27 mouse cellular contexts compared by ENCODE assay signal in genomic region chr7:25611501-25611900, GRCm38 (mm10). TPM values are rescaled to one million over a fixed set of nuclear protein-coding genes. Genes with fewer than 3 reads are reported as not detected.
DNase-seq lines count a peak whose midpoint lies in the region; ATAC-seq and TF ChIP-seq lines count a peak whose summit lies in the region.
"Had no signal": no experiment of that assay in that cellular context is flagged by ENCODE, and none has a peak within 500 bp of the region (broad histone marks: within the 10 kb centered on the region; RNA-seq: fewer than 3 reads in every experiment).

No protein-coding gene starts in this region.

- no peaks in the 10 kb centered on the region for H3K36me3 ChIP-seq in forebrain, embryonic 11.5 days (ENCODE audit: control insufficient read depth, insufficient read depth, low read length)
- H3K36me3 ChIP-seq in forebrain, postnatal 0 days (ENCODE audit: insufficient read depth): no peaks in the 10 kb centered on the region
- no peaks in the 10 kb centered on the region for H3K36me3 ChIP-seq in kidney, adult 2 months (ENCODE audit: control insufficient read depth, insufficient read depth, low read length)
- H3K36me3 ChIP-seq: embryonic facial prominence, embryonic 13.5 days; embryonic facial prominence, embryonic 15.5 days; forebrain, embryonic 15.5 days had no signal

- H3K27me3 ChIP-seq in forebrain, embryonic 11.5 days (ENCODE audit: control insufficient read depth, insufficient read depth, low read length): no peaks in the 10 kb centered on the region
- H3K27me3 ChIP-seq in forebrain, postnatal 0 days (ENCODE audit: insufficient read depth, low read length): no peaks in the 10 kb centered on the region
- H3K27me3 ChIP-seq in kidney, adult 2 months (replicated peaks; ENCODE audit: control insufficient read depth, insufficient read depth, low read length): no peaks in the 10 kb centered on the region
- H3K27me3 ChIP-seq: embryonic facial prominence, embryonic 13.5 days; embryonic facial prominence, embryonic 15.5 days; forebrain, embryonic 13.5 days; forebrain, embryonic 15.5 days had no signal

- no peaks in the 10 kb centered on the region for H3K4me1 ChIP-seq in forebrain, embryonic 11.5 days (replicated peaks; ENCODE audit: control insufficient read depth, insufficient read depth, low read length)
- no peaks in the 10 kb centered on the region for H3K4me1 ChIP-seq in forebrain, postnatal 0 days (ENCODE audit: insufficient read depth)
- peaks cover 12% of the 10 kb centered on the region; the same call in 1 of the 2 replicates for H3K4me1 ChIP-seq in kidney, adult 2 months (ENCODE audit: control insufficient read depth, insufficient read depth, low read length)
- H3K4me1 ChIP-seq: embryonic facial prominence, embryonic 13.5 days; embryonic facial prominence, embryonic 15.5 days; forebrain, embryonic 13.5 days; forebrain, embryonic 15.5 days had no signal

- H3K9me3 ChIP-seq in forebrain, embryonic 11.5 days (ENCODE audit: control insufficient read depth, low read length): peaks cover 2% of the 10 kb centered on the region; the same call in 1 of the 2 replicates
- no peaks in the 10 kb centered on the region for H3K9me3 ChIP-seq in forebrain, postnatal 0 days (ENCODE audit: low read length)
- H3K9me3 ChIP-seq: embryonic facial prominence, embryonic 13.5 days; embryonic facial prominence, embryonic 15.5 days; forebrain, embryonic 13.5 days; forebrain, embryonic 15.5 days had no signal

- WGBS in forebrain, embryonic 11.5 days: 38% methylated on average over 7 of the region's 7 CpGs
- WGBS in forebrain, postnatal 0 days: 41% methylated on average over 7 of the region's 7 CpGs
- 60% methylated on average over 7 of the region's 7 CpGs for WGBS in kidney, adult 2 months

- H3K9ac ChIP-seq in forebrain, embryonic 11.5 days (ENCODE audit: low read length): no peak overlapping the region
- no peak overlapping the region for H3K9ac ChIP-seq in forebrain, postnatal 0 days
- H3K9ac ChIP-seq: embryonic facial prominence, embryonic 13.5 days; embryonic facial prominence, embryonic 15.5 days; forebrain, embryonic 13.5 days; forebrain, embryonic 15.5 days had no signal

- no peak overlapping the region for H3K4me3 ChIP-seq in forebrain, embryonic 11.5 days (ENCODE audit: low read depth, low read length)
- no peak overlapping the region for H3K4me3 ChIP-seq in forebrain, postnatal 0 days (ENCODE audit: low read depth, low read length)
- H3K4me3 ChIP-seq in kidney, adult 2 months (ENCODE audit: insufficient read depth, low read depth, low read length): no peak overlapping the region
- H3K4me3 ChIP-seq: embryonic facial prominence, embryonic 13.5 days; embryonic facial prominence, embryonic 15.5 days; erythroblast, embryonic 14.5 days; forebrain, embryonic 13.5 days; forebrain, embryonic 15.5 days had no signal

- ATAC-seq in forebrain, embryonic 11.5 days (replicated peaks; ENCODE audit: low FRiP score): no peak
- no peak for ATAC-seq in forebrain, postnatal 0 days
- ATAC-seq: activated CD4-positive, CD25-positive, alpha-beta regulatory T cell, adult 4 months; forebrain, embryonic 13.5 days; forebrain, embryonic 15.5 days had no signal

- peak; percentile 15 for DNase-seq in forebrain, embryonic 11.5 days (ENCODE audit: low spot score)
- no peak for DNase-seq in forebrain, postnatal 0 days
- DNase-seq in kidney, adult 11 months: peak; percentile 1
- no peak for DNase-seq in kidney, adult 2 months
- DNase-seq in R1 (ENCODE audit: low read depth, low spot score): peak; percentile 71
- DNase-seq in adrenal gland, adult (ENCODE audit: inconsistent age in 2 of 2, low spot score in 1 of 2): no peak
- DNase-seq: adrenal gland, adult 2 months; adrenal gland, postnatal 10 days; adrenal gland, postnatal 25 days; cerebellum, adult 11 months; cerebellum, adult 18-20 months; cerebellum, adult 8-10 months; cerebellum, adult 9-11 months; cerebellum, postnatal 14 days; cerebellum, postnatal 36 days; embryo, embryonic 11 days had no signal

- no peak overlapping the region for H3K27ac ChIP-seq in forebrain, embryonic 11.5 days (ENCODE audit: low read depth, low read length)
- no peak overlapping the region for H3K27ac ChIP-seq in forebrain, postnatal 0 days (ENCODE audit: low read depth, low read length)
- H3K27ac ChIP-seq in kidney, adult 2 months (ENCODE audit: insufficient read depth, low read depth, low read length): no peak overlapping the region
- H3K27ac ChIP-seq: embryonic facial prominence, embryonic 13.5 days; embryonic facial prominence, embryonic 15.5 days; forebrain, embryonic 13.5 days; forebrain, embryonic 15.5 days had no signal

- no peak overlapping the region for H3K4me2 ChIP-seq in forebrain, embryonic 11.5 days (ENCODE audit: low read depth, low read length, severe bottlenecking)
- H3K4me2 ChIP-seq in forebrain, postnatal 0 days (ENCODE audit: low read depth): no peak overlapping the region
- H3K4me2 ChIP-seq: embryonic facial prominence, embryonic 13.5 days; embryonic facial prominence, embryonic 15.5 days; forebrain, embryonic 13.5 days; forebrain, embryonic 15.5 days had no signal

- TF ChIP-seq POLR2A in kidney, adult 2 months (IDR thresholded peaks at IDR 0.05; ENCODE audit: low read depth, low read length): no peak

- TF ChIP-seq CTCF in forebrain, postnatal 0 days (IDR thresholded peaks at IDR 0.05; ENCODE audit: low read depth): no peak
- TF ChIP-seq CTCF in kidney, adult 2 months (conservative IDR thresholded peaks at IDR 0.05; ENCODE audit: insufficient read depth, insufficient read length, low read depth, low read length): no peak

RNA-seq across cellular contexts. Expression of gene Erich4, which starts 4.2 kb away (rescaled TPM):
- polyA plus RNA-seq in forebrain, embryonic 11.5 days (2014; fragmentation: Nextera tagmentation; extraction: Ambion mirVana): not detected in 2 replicates
- not detected in 2 replicates for total RNA-seq in forebrain, postnatal 0 days (2014; rRNA removed)
- not detected in 2 replicates for polyA plus RNA-seq in forebrain, postnatal 0 days (2015; fragmentation: Nextera tagmentation; extraction: Ambion mirVana)
- polyA plus RNA-seq in kidney, adult 2 months (2012; rRNA removed): 31.4 and 49.7 TPM in 2 replicates
- total RNA-seq: adrenal gland, adult 2 months; adrenal gland, postnatal 10 days; adrenal gland, postnatal 25 days; common myeloid progenitor, adult 5-6 weeks; ES-E14; MEL had no signal
- polyA plus RNA-seq: activated CD4-positive, CD25-positive, alpha-beta regulatory T cell, adult 4 months; adrenal gland, adult 2 months; C2C12; embryonic facial prominence, embryonic 11.5 days; embryonic facial prominence, embryonic 13.5 days; embryonic facial prominence, embryonic 15.5 days; erythroblast, embryonic 14.5 days; forebrain, embryonic 13.5 days; forebrain, embryonic 15.5 days had no signal

RNA-seq across cellular contexts. Expression of gene Dmac2, which starts 7.7 kb away (rescaled TPM):
- polyA plus RNA-seq in forebrain, embryonic 11.5 days (2014; fragmentation: Nextera tagmentation; extraction: Ambion mirVana): 22.2 and 23.4 TPM in 2 replicates
- 35.8 and 45.8 TPM in 2 replicates for total RNA-seq in forebrain, postnatal 0 days (2014; rRNA removed)
- polyA plus RNA-seq in forebrain, postnatal 0 days (2015; fragmentation: Nextera tagmentation; extraction: Ambion mirVana): 35.0 and 40.6 TPM in 2 replicates
- polyA plus RNA-seq in kidney, adult 2 months (2012; rRNA removed): 114 and 134 TPM in 2 replicates

RNA-seq across cellular contexts. Expression of gene B3gnt8, which starts 15.0 kb away (rescaled TPM):
- 0.29 and 0.99 TPM in 2 replicates for polyA plus RNA-seq in forebrain, embryonic 11.5 days (2014; fragmentation: Nextera tagmentation; extraction: Ambion mirVana)
- total RNA-seq in forebrain, postnatal 0 days (2014; rRNA removed): 0.31 and 0.95 TPM in 2 replicates
- polyA plus RNA-seq in forebrain, postnatal 0 days (2015; fragmentation: Nextera tagmentation; extraction: Ambion mirVana): 1.0 and 1.3 TPM in 2 replicates
- 9.6 and 10.6 TPM in 2 replicates for polyA plus RNA-seq in kidney, adult 2 months (2012; rRNA removed)

RNA-seq across cellular contexts. Expression of gene Bckdha, which starts 47.3 kb away (rescaled TPM):
- 30.5 and 38.0 TPM in 2 replicates for polyA plus RNA-seq in forebrain, embryonic 11.5 days (2014; fragmentation: Nextera tagmentation; extraction: Ambion mirVana)
- total RNA-seq in forebrain, postnatal 0 days (2014; rRNA removed): 55.7 and 55.9 TPM in 2 replicates
- 57.1 and 58.3 TPM in 2 replicates for polyA plus RNA-seq in forebrain, postnatal 0 days (2015; fragmentation: Nextera tagmentation; extraction: Ambion mirVana)
- 675 and 763 TPM in 2 replicates for polyA plus RNA-seq in kidney, adult 2 months (2012; rRNA removed)

RNA-seq across cellular contexts. Expression of gene Exosc5, which starts 47.5 kb away (rescaled TPM):
- 52.2 and 56.4 TPM in 2 replicates for polyA plus RNA-seq in forebrain, embryonic 11.5 days (2014; fragmentation: Nextera tagmentation; extraction: Ambion mirVana)
- total RNA-seq in forebrain, postnatal 0 days (2014; rRNA removed): 22.9 and 24.9 TPM in 2 replicates
- 33.9 and 35.2 TPM in 2 replicates for polyA plus RNA-seq in forebrain, postnatal 0 days (2015; fragmentation: Nextera tagmentation; extraction: Ambion mirVana)
- polyA plus RNA-seq in kidney, adult 2 months (2012; rRNA removed): 64.9 and 70.1 TPM in 2 replicates

Comparison
In these comparisons a context has a peak if more than half of its experiments do, and no peak if none do; other contexts are left out.
1. DNase-seq: peak in forebrain, embryonic 11.5 days (single experiment), kidney, adult 11 months (single experiment) and R1 (single experiment); none in forebrain, postnatal 0 days (single experiment), kidney, adult 2 months (single experiment) and adrenal gland, adult (0 of 2).
2. RNA of gene Erich4, which starts 4.2 kb away (polyA plus RNA-seq): 31.4 to 49.7 TPM in kidney, adult 2 months; not detected in forebrain, postnatal 0 days and not detected in forebrain, embryonic 11.5 days; every median in the first group is over 10 times any median in the second.